8 mouse cellular contexts compared by ENCODE assay signal in genomic region chr3:96197129-96197749, GRCm38 (mm10). TPM values are rescaled to one million over a fixed set of nuclear protein-coding genes. Genes with fewer than 3 reads are reported as not detected.
A peak's percentile ranks its signal among the peaks of the same experiment; 100 is the strongest.
DNase-seq lines count a peak whose midpoint lies in the region; ATAC-seq lines count a peak whose summit lies in the region.

No protein-coding gene starts in this region.

- under 1% methylated on average over 50 of the region's 50 CpGs for WGBS in intestine, embryonic 15.5 days

- H3K9ac ChIP-seq in intestine, embryonic 15.5 days, result peak overlapping the region; percentile 82

- H3K36me3 ChIP-seq in intestine, embryonic 15.5 days, result no peaks in the 10 kb centered on the region

- H3K27ac ChIP-seq in intestine, embryonic 15.5 days, result peak overlapping the region; percentile 90

- H3K4me1 ChIP-seq in intestine, embryonic 15.5 days (replicated peaks), result peaks cover 6% of the 10 kb centered on the region

- peak overlapping the region; percentile 95 for H3K4me2 ChIP-seq in intestine, embryonic 15.5 days (replicated peaks)

- peak; percentile 96 for ATAC-seq in intestine, embryonic 15.5 days
- ATAC-seq in megakaryocyte-erythroid progenitor cell, adult 5-6 weeks (replicated peaks; ENCODE audit: low FRiP score, low TSS enrichment, poor library complexity, severe bottlenecking), result peak; percentile 86

- no peaks in the 10 kb centered on the region for H3K9me3 ChIP-seq in intestine, embryonic 15.5 days

- peak overlapping the region; percentile 61 for H3K4me3 ChIP-seq in intestine, embryonic 15.5 days (replicated peaks)

- H3K27me3 ChIP-seq in intestine, embryonic 15.5 days (replicated peaks), result no peaks in the 10 kb centered on the region

- DNase-seq in adrenal gland, adult 8-10 months, result peak; percentile 90
- DNase-seq in embryo, embryonic 11.5 days (ENCODE audit: low read depth, low spot score), result peak; percentile 85
- peak; percentile 83 for DNase-seq in gastrocnemius, postnatal 25 days
- DNase-seq in left cerebral cortex, postnatal 14 days (ENCODE audit: low spot score in 2 of 2), result peak; percentile 93 to 95
- peak; percentile 92 to 94 for DNase-seq in right cerebral cortex, postnatal 36 days (ENCODE audit: low spot score in 2 of 2)
- DNase-seq in urinary bladder, postnatal 4 days (ENCODE audit: low spot score in 2 of 2), result peak; percentile 81 to 86

- intact Hi-C loops in left cerebral cortex, postnatal 14 days (cut with DNase I), result no loop called here

RNA-seq across cellular contexts. Expression of gene Sv2a, which starts 16.3 kb away (rescaled TPM):
- total RNA-seq in adrenal gland, adult 8-10 months (2022), result 10 to 100 TPM in 3 of 4 experiments, 1 to 10 TPM in 1; 9.4 to 16.7 (median 13.6) TPM
- total RNA-seq in gastrocnemius, postnatal 25 days (2021), result 1 to 10 TPM in 1 of 2 experiments, under 1 TPM in 1; 0.92 to 1.3 TPM
- polyA plus RNA-seq in intestine, embryonic 15.5 days (2015; fragmentation: Nextera tagmentation; extraction: Ambion mirVana), result 6.0 and 7.4 TPM in 2 replicates
- total RNA-seq in left cerebral cortex, postnatal 14 days (2021), result 100 to 1,000 TPM; 448 to 477 TPM
- 1.0 TPM in 1 of 2 replicates, not detected in the other for total RNA-seq in megakaryocyte-erythroid progenitor cell, adult 5-6 weeks (2014; fragmentation: Nextera tagmentation)
- total RNA-seq in megakaryocyte-erythroid progenitor cell, adult 5-6 weeks (2017), result 0.30 TPM in 1 of 2 replicates, not detected in the other

RNA-seq across cellular contexts. Expression of gene Bola1, which starts 22.3 kb away (rescaled TPM):
- total RNA-seq in adrenal gland, adult 8-10 months (2022), result 10 to 100 TPM; 24.2 to 48.0 (median 33.0) TPM
- 10 to 100 TPM; 22.4 to 28.2 TPM for total RNA-seq in gastrocnemius, postnatal 25 days (2021)
- polyA plus RNA-seq in intestine, embryonic 15.5 days (2015; fragmentation: Nextera tagmentation; extraction: Ambion mirVana), result 59.5 and 60.7 TPM in 2 replicates
- total RNA-seq in left cerebral cortex, postnatal 14 days (2021), result 10 to 100 TPM; 16.8 to 17.6 TPM
- total RNA-seq in megakaryocyte-erythroid progenitor cell, adult 5-6 weeks (2014; fragmentation: Nextera tagmentation), result 35.9 and 55.4 TPM in 2 replicates
- total RNA-seq in megakaryocyte-erythroid progenitor cell, adult 5-6 weeks (2017), result 39.3 and 44.8 TPM in 2 replicates

RNA-seq across cellular contexts. Expression of gene Hist2h2ab, which starts 22.4 kb away (rescaled TPM):
- total RNA-seq in adrenal gland, adult 8-10 months (2022), result 1 to 10 TPM; 4.8 to 9.2 (median 9.0) TPM
- 1 to 10 TPM; 1.7 TPM for total RNA-seq in gastrocnemius, postnatal 25 days (2021)
- polyA plus RNA-seq in intestine, embryonic 15.5 days (2015; fragmentation: Nextera tagmentation; extraction: Ambion mirVana), result 1.1 and 1.6 TPM in 2 replicates
- 10 to 100 TPM in 1 of 2 experiments, 1 to 10 TPM in 1; 7.4 to 11.7 TPM for total RNA-seq in left cerebral cortex, postnatal 14 days (2021)
- total RNA-seq in megakaryocyte-erythroid progenitor cell, adult 5-6 weeks (2014; fragmentation: Nextera tagmentation), result 13.4 and 16.5 TPM in 2 replicates
- 180 and 196 TPM in 2 replicates for total RNA-seq in megakaryocyte-erythroid progenitor cell, adult 5-6 weeks (2017)

RNA-seq across cellular contexts. Expression of gene Hist2h2ac, which starts 23.4 kb away (rescaled TPM):
- 10 to 100 TPM; 53.1 to 90.6 (median 58.9) TPM for total RNA-seq in adrenal gland, adult 8-10 months (2022)
- total RNA-seq in gastrocnemius, postnatal 25 days (2021), result 10 to 100 TPM; 12.1 to 12.5 TPM
- 7.6 and 11.1 TPM in 2 replicates for polyA plus RNA-seq in intestine, embryonic 15.5 days (2015; fragmentation: Nextera tagmentation; extraction: Ambion mirVana)
- total RNA-seq in left cerebral cortex, postnatal 14 days (2021), result 10 to 100 TPM; 20.6 to 28.7 TPM
- total RNA-seq in megakaryocyte-erythroid progenitor cell, adult 5-6 weeks (2014; fragmentation: Nextera tagmentation), result 68.5 and 103 TPM in 2 replicates
- total RNA-seq in megakaryocyte-erythroid progenitor cell, adult 5-6 weeks (2017), result 2,466 and 2,516 TPM in 2 replicates

RNA-seq across cellular contexts. Expression of gene Hist2h2be, which starts 23.7 kb away (rescaled TPM):
- total RNA-seq in adrenal gland, adult 8-10 months (2022), result 10 to 100 TPM; 13.8 to 27.3 (median 25.2) TPM
- 1 to 10 TPM; 4.5 to 5.3 TPM for total RNA-seq in gastrocnemius, postnatal 25 days (2021)
- 5.7 and 7.1 TPM in 2 replicates for polyA plus RNA-seq in intestine, embryonic 15.5 days (2015; fragmentation: Nextera tagmentation; extraction: Ambion mirVana)
- total RNA-seq in left cerebral cortex, postnatal 14 days (2021), result 1 to 10 TPM; 2.3 to 3.8 TPM
- total RNA-seq in megakaryocyte-erythroid progenitor cell, adult 5-6 weeks (2014; fragmentation: Nextera tagmentation), result 10.8 and 11.4 TPM in 2 replicates
- 7.4 and 10.0 TPM in 2 replicates for total RNA-seq in megakaryocyte-erythroid progenitor cell, adult 5-6 weeks (2017)

Comparison
In these comparisons a context has a peak if more than half of its experiments do, and no peak if none do; other contexts are left out.
1. Peak in every context shown above with its lines: DNase-seq, ATAC-seq, H3K4me3 ChIP-seq and H3K27ac ChIP-seq.
2. RNA of gene Sv2a, which starts 16.3 kb away (total RNA-seq): 448 to 477 TPM in left cerebral cortex, postnatal 14 days; 9.4 to 16.7 TPM in adrenal gland, adult 8-10 months, 0.92 to 1.3 TPM in gastrocnemius, postnatal 25 days and 0.30 to 1.0 TPM in megakaryocyte-erythroid progenitor cell, adult 5-6 weeks; every median in the first group is over 10 times any median in the second.